Mouse (Mus musculus): ENCODE measurements around the gene Iqschfp.

DNA sequence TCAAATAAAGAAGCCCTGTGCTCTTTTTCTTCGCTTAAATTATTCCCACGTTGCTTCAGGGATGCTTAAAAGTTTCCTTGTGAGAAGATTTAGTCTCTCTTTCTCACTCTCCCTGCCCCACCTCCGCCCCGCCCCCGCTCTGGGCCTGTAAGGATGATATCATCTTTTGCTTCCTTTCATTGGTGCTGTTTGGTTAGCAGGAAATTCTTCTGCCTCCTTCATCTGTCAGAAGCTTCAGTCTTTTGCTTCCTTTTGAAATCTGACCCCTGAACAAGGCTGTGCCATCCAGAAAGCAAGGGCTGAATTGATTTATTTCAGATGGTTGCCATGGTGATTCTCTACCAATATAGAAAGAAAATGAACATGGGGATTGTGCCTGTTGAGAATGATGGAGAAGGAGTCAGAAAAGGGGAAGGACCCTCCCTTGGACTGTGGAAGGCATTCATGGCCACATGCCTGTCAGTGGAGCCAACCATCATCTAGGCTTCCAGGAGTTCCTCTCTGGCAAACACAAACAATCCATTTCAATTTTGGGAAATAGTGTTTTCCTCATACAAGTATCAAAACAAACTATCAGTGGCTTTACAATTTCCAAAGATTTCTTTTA is 62.5 kb downstream of the Iqschfp start:
- no peak for TF ChIP-seq EP300 (IDR thresholded peaks at IDR 0.05; ENCODE audit: low read depth)
- TF ChIP-seq CTCF (IDR thresholded peaks at IDR 0.05; ENCODE audit: low read depth), result no peak

All from liver, postnatal 0 days (tissue).